Mouse (Mus musculus): ENCODE measurements around the gene Gm10271.
A peak's percentile ranks its signal among the peaks of the same experiment; 100 is the strongest.

The Gm10271 gene

GRCm38 (mm10) chr10:116972509-116972908 lies at the start of gene Gm10271:
Gene Gm10271, minus strand, starts transcription at chr10:116972609.
- DNase-seq (ENCODE audit: low spot score) = no peak

- DNase-seq (ENCODE audit: low spot score) = peak; percentile 92
Observed at GRCm38 (mm10) chr10:117021020-117021754, 48.8 kb upstream of the Gm10271 start.

GRCm38 (mm10) chr10:117018281-117018840 lies 46.0 kb upstream of the Gm10271 start:
- no peak for DNase-seq (ENCODE audit: low spot score)

GRCm38 (mm10) chr10:117014565-117014964 lies 42.2 kb upstream of the Gm10271 start:
- no peak for DNase-seq (ENCODE audit: low spot score)

GRCm38 (mm10) chr10:117013689-117014390 lies 41.4 kb upstream of the Gm10271 start:
- peak; percentile 75 for DNase-seq (ENCODE audit: low spot score)

GRCm38 (mm10) chr10:117011047-117011446 lies 38.6 kb upstream of the Gm10271 start:
- no peak for DNase-seq (ENCODE audit: low spot score)

- no peak for DNase-seq (ENCODE audit: low spot score)
Observed at GRCm38 (mm10) chr10:117009691-117010090, 37.3 kb upstream of the Gm10271 start.

GRCm38 (mm10) chr10:117005707-117006464 lies 33.5 kb upstream of the Gm10271 start:
- DNase-seq (ENCODE audit: low spot score) = no peak

- DNase-seq (ENCODE audit: low spot score) = no peak
Observed at GRCm38 (mm10) chr10:117004695-117005094, 32.3 kb upstream of the Gm10271 start.

- DNase-seq (ENCODE audit: low spot score) = no peak
Observed at GRCm38 (mm10) chr10:117000975-117001374, 28.6 kb upstream of the Gm10271 start.

- DNase-seq (ENCODE audit: low spot score) = no peak
Observed at GRCm38 (mm10) chr10:116998716-116999455, 26.5 kb upstream of the Gm10271 start.

GRCm38 (mm10) chr10:116996236-116996600 lies 23.8 kb upstream of the Gm10271 start:
- DNase-seq (ENCODE audit: low spot score) = no peak

- DNase-seq (ENCODE audit: low spot score) = no peak
Observed at GRCm38 (mm10) chr10:116995584-116996235, 23.3 kb upstream of the Gm10271 start.

GRCm38 (mm10) chr10:116995162-116995561 lies 22.8 kb upstream of the Gm10271 start:
- no peak for DNase-seq (ENCODE audit: low spot score)

GRCm38 (mm10) chr10:116993971-116994370 lies 21.6 kb upstream of the Gm10271 start:
- DNase-seq (ENCODE audit: low spot score) = no peak

- DNase-seq (ENCODE audit: low spot score) = peak; percentile 31
Observed at GRCm38 (mm10) chr10:116986264-116987082, 14.1 kb upstream of the Gm10271 start, which contains the start of gene Best3. Gene Best3, plus strand, starts transcription at chr10:116986314.

- no peak for DNase-seq (ENCODE audit: low spot score)
Observed at GRCm38 (mm10) chr10:116984836-116985235, 12.4 kb upstream of the Gm10271 start.

GRCm38 (mm10) chr10:116982526-116982925 lies 10.1 kb upstream of the Gm10271 start:
- DNase-seq (ENCODE audit: low spot score) = no peak

GRCm38 (mm10) chr10:116980888-116981287 lies 8.5 kb upstream of the Gm10271 start:
- DNase-seq (ENCODE audit: low spot score) = peak; percentile 41

- DNase-seq (ENCODE audit: low spot score) = no peak
Observed at GRCm38 (mm10) chr10:116980273-116980672, 7.9 kb upstream of the Gm10271 start.
